Mouse (Mus musculus) adrenal gland, postnatal 4 days (tissue): ENCODE data around the gene Tango6. TPM values are rescaled to one million over a fixed set of nuclear protein-coding genes. Genes with fewer than 3 reads are reported as not detected.

Experiments used
- DNase-seq, 2 experiments: peaks; one replicate each; pipeline ENCODE4 v3.0.0; 2021 to 2022; ENCODE audit warnings: low spot score in 2 of 2, mixed read lengths in 2 of 2
- total RNA-seq, 2 experiments: library from RNA; stranded (reverse); gene quantifications; 2 replicates each; pipeline ENCODE4 v1.2.3; 2021

Gene Tango6
- total RNA-seq, 2 experiments from 2014 or later, result 11.0 to 12.2 TPM

DNA sequence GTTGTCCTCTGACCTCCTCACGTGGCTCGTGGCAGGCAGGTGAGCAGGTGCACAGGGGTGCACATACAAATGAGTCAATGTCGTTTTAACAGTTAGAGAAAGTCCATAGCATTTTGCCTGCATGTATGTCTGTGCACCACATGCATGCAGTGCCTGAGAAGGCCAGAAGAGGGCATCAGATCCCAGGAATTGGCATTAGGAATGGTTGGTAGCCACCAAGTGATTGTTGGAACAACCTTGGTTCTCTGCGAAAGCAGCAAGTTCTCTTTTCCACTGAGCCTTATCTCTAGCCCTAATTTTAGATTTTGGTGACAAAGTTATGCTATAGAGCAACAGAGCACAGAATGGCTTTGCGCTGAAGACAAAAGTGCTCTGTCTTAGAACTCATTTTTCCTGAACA, 16.7 kb downstream of the Tango6 start:
- DNase-seq, result peak; percentile 32 to 58

- DNase-seq, result no peak
Observed at GRCm38 (mm10) chr8:106700131-106700530, 17.3 kb downstream of the Tango6 start.

DNA sequence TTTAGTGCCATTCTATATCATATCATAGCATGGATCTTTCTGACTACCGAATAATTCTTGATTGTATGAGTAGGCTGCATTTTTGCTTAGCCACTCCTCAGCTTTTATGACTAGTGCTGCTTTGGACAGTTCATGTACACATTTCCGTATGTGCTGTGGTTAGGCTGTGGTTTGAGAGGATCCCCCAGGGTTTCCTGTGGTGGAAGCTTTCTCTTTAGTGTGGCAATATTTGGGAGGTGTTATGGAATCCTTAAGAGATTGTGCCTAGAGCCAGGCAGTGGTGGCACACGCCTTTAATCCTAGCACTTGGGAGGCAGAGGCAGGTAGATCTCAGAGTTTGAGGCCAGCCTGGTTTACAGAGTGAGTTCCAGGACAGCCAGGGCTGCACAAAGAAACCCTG, 18.5 kb downstream of the Tango6 start:
- DNase-seq, result no peak

GRCm38 (mm10) chr8:106704199-106704900, 21.5 kb downstream of the Tango6 start:
- DNase-seq, result no peak

DNA sequence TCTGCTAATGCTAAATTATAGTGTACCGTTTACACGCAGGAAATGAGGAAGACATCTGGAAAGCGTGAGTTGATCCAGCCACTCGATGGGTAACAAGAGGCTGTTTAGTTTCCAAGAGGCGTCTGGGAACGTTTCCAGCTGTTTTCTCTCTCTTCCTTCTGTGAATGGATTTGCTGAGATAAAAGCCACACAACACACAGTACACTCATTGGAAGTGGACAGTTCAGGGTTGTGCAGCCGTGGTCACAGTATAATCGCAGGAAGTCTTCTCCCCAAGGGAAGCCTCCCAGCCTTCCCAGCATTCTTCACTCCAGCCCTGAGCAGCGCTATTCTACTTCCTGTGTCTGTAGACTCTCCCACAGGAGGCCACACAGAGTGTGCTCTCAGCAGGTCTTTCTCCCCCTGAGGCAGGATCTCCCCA, 22.0 kb downstream of the Tango6 start:
- no peak for DNase-seq

DNA sequence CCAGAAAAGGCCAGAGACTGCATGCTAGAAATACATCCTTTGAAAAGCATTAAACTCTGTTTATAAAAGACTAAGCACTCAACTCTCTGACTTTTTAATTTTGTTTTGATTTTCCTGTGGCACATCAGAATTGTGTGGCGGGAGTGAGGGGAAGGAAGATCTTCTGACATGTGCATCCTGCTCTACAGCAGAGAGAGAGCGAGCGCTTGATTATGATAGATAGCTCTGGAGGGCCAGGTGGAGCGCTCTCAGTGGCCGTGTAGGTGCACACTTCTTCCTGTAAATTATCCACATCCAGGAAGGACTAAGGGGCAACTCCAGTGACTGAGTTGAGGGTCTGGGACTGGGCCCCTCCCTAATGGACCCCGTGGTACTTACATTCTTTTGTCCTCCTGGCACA, 23.3 kb downstream of the Tango6 start:
- DNase-seq, result no peak

- DNase-seq, result no peak
Observed at GRCm38 (mm10) chr8:106710002-106710401, 27.1 kb downstream of the Tango6 start.

DNA sequence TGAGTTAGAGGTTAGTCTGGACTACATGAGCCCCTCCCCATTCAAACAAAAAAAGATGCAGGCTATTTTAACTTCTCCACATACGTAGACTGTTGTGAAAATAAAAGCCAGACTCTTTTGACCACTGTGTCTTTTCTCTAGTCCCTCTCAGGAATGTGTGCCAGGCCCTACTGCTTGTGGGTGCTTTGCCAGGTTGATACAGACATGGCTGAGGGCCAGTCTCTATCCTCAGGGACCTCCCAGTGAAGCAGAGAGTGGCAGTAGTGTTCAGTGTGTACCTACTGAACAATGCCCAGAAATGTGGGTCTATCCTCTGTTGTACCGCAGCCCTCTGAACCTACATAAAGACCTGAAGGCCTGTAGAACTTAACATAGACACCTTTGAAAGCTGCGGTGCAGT, 29.6 kb downstream of the Tango6 start:
- DNase-seq, result no peak

DNA sequence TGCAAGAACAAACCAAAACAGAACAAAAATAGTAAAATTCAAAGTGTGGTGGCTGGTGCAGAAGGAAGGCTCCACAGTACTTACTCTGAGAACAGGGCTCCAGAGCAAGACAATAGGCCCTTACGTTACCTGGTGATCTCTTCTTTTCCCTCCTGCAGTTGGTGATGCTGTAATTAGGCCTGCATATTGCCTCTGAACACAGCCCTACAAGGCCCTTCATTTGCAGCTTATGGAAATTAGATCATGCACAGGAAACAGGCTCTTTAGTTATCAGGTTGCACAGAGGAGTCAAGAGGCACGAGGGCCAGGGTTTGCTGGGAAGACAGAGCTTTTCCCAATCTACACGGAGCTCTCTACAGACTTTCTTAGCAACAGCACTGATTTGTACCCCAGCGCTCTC, 31.4 kb downstream of the Tango6 start:
- no peak for DNase-seq

GRCm38 (mm10) chr8:106718091-106718500, 35.2 kb downstream of the Tango6 start:
- DNase-seq, result peak; percentile 51 to 71

GRCm38 (mm10) chr8:106720921-106721320, 38.1 kb downstream of the Tango6 start:
- DNase-seq, result no peak

- no peak for DNase-seq
Observed at GRCm38 (mm10) chr8:106722453-106722852, 39.6 kb downstream of the Tango6 start.

- no peak for DNase-seq
Observed at GRCm38 (mm10) chr8:106723921-106724320, 41.1 kb downstream of the Tango6 start.

GRCm38 (mm10) chr8:106726551-106726950, 43.7 kb downstream of the Tango6 start:
- DNase-seq, result no peak

DNA sequence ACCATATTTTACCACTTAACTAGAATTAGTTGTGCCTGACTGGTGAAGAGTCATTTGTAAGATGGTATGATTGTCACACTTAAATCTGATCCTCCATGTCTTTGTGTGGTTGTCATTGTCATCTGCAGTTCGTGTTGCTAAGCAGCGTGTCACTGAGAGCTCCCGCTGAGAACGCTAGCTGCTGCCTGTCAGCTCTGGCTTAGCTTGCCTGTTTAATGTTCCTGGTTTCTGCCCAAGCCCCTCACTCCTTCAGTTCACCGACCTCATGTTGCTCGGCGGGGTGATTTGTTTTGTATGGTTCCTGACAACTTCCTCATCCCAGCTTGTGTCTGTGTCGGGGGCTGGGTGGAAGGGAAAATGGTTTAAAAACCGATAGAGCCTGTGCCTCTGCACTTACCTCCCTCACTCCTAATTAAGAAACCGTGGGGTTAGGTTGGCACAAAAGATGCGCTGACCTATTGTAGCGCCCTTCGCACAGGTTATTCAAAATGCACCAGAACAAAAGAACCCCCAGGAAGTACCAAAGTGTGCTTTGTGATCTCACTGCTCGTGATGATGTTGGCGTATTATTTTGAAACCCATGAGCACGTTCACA, 44.5 kb downstream of the Tango6 start:
- DNase-seq, result no peak

DNA sequence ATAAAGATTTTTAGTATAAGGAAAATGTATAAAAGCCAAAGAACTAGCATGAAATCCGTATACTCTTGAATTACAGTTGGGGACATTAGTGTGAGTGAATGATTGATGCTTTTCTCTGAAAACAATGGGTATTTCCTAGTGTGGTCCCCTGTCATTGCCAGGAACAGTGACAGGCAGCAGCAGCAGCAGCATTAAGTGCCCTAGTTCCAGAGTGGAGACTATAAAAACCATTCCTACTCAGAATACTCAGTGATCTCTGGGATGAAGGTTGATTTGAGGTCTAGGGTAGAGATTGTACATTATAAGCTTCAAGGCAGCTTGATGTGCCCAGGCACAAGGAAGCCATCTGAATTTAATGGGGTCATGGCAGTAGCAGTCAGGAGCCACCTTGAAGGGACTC, 45.0 kb downstream of the Tango6 start:
- DNase-seq, result no peak

DNA sequence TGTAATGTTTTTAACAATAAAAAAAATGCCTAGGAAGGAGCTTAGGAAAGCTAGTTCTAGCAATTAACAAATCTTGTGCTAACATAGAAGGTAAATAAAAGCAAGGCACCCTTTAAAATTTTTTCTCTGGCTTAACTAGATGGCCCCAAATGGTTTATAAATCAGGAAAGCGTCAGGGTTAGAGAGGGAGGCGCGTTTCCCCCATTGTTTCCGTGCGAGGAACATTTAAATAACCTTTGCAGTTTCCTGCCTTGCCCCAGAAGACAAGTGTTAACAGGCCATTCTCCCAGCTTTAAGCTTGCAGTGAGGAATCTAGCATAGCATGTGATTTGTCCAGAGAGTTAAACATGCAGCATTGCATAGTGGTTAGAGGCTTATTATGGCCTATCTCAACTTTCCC, 50.1 kb downstream of the Tango6 start:
- no peak for DNase-seq

- DNase-seq, result no peak
Observed at GRCm38 (mm10) chr8:106733703-106734102, 50.8 kb downstream of the Tango6 start.

DNA sequence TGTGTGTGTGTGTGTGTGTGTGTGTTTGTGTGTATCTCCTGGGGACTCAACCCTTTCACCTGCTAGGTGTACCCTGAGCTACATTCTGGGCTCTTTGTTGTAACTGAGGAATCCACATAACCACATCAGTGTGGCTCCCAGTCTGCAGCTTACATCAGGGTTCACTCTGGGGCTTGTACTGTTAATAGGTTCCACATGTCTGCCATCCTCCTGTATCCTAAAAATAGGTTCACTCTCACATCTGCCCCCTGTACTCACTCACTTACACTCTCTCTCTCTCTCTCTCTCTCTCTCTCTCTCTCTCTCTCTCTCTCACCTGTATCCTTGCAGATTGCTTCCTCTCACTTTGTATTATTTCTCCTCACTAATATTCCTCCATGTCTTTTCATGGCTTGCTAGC, 51.4 kb downstream of the Tango6 start:
- DNase-seq, result no peak

DNA sequence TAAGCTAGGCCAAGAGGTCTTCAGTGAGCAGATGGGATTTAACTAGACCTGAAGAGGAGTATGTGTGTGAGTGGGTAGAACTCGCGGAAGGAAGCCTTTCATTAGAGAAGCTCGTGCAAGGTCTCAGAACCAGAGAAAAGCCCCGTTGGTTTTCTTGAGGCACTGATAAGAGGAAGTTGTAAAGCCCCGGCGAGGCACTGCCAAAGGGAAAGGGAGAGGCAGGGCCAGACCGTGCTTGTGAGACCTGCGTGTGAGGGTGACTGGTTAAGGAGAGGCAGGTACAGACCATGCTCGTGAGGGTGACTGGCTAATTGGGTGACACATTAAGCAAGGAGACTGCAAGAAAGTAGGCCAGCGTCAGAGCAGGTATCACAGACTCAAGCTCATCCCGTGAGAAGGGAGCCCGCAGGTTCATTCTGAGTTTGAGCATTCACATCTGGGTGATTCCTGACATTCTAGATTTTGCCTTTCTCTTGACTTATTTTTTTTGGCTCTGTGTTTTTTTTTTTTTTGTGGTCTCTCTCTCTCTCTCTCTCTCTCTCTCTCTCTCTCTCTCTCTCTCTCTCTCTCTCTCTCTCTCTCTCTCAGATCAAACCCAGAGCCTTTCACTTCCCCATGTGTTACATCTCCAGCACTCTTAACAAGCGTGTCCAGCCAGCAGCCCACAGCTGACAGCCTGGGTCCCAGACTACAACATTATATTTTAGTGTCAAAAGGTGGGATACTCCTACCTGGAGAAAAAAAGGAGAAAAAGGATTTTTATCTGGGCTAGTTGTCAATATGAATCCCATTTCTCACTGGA, 54.2 kb downstream of the Tango6 start:
- no peak for DNase-seq

DNA sequence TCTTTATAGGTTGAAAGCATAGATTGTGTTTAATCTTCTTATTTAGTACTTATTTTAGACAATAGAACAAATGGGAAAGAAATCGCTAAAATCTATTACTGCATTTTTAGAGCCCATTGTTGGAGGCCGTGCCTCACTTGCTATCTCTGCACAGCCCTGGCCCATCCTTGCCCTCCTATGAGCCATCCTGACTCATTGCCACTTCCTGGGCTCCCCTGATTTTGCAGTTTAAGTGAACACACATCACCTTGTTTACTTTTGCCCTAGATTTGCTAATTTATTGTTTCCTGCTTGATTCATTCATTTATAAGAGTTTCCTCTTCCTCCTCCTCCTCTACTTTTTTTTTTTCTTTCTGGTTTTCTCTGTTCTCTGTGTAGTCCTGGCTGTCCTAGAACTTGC, 55.0 kb downstream of the Tango6 start:
- DNase-seq, result no peak

GRCm38 (mm10) chr8:106742321-106742720, 59.5 kb downstream of the Tango6 start:
- DNase-seq, result no peak
